Mouse (Mus musculus) embryonic facial prominence, embryonic 13.5 days (tissue): ENCODE results near the gene Pak4. TPM values are rescaled to one million over a fixed set of nuclear protein-coding genes. Genes with fewer than 3 reads are reported as not detected.

Experiments
- ATAC-seq: fragments of 200-750 bp; cut with Nextera tagmentation; 2 replicates; pipeline ENCODE4 v1.8.0; 2017; ENCODE audit warnings: low read depth; ENCODE audit not compliant: insufficient number of reproducible peaks, insufficient read depth, low FRiP score, low TSS enrichment
- H3K27ac ChIP-seq: fragments of 300-500 bp; sonication (generic); 2 replicates; pipeline ENCODE4 v1.5.1; 2015; ENCODE audit warnings: moderate library complexity, mild to moderate bottlenecking, inconsistent platforms
- H3K27me3 ChIP-seq: fragments of 300-500 bp; sonication (generic); 2 replicates; pipeline ENCODE4 v1.6.1; 2015; ENCODE audit warnings: mild to moderate bottlenecking, inconsistent platforms
- H3K36me3 ChIP-seq: fragments of 300-500 bp; sonication (generic); 2 replicates; pipeline ENCODE4 v1.6.1; 2015; ENCODE audit warnings: mild to moderate bottlenecking, inconsistent platforms
- H3K4me1 ChIP-seq: fragments of 300-500 bp; sonication (generic); 2 replicates; pipeline ENCODE4 v1.6.1; 2015; ENCODE audit warnings: inconsistent platforms
- H3K4me2 ChIP-seq: fragments of 300-500 bp; sonication (generic); 2 replicates; pipeline ENCODE4 v1.6.1; 2015; ENCODE audit warnings: moderate library complexity, mild to moderate bottlenecking, inconsistent platforms
- H3K4me3 ChIP-seq: fragments of 300-500 bp; sonication (generic); 2 replicates; pipeline ENCODE4 v1.5.1; 2015; ENCODE audit warnings: mild to moderate bottlenecking, inconsistent platforms
- H3K9ac ChIP-seq: fragments of 300-500 bp; sonication (generic); 2 replicates; pipeline ENCODE4 v1.6.1; 2015; ENCODE audit warnings: mild to moderate bottlenecking, inconsistent platforms
- H3K9me3 ChIP-seq: fragments of 300-500 bp; sonication (generic); 2 replicates; pipeline ENCODE4 v1.6.1; 2016; ENCODE audit warnings: inconsistent platforms
- WGBS: fragments of 180-500 bp; shearing (Covaris S2); methylation state at CpG from one replicate; pipeline ENCODE4 v1.1.7; 2015; ENCODE audit warnings: mixed read lengths; 5-methylcytosine and 5-hydroxymethylcytosine counted together
- polyA plus RNA-seq: library from polyadenylated mRNA; unstranded; fragments of >200 nt; fragmentation: Nextera tagmentation; extraction: Ambion mirVana; gene quantifications from 2 replicates; pipeline ENCODE4 v1.2.1, GENCODE M21; 2015

Gene Pak4
- polyA plus RNA-seq = 35.8 and 36.0 TPM in 2 replicates

DNA sequence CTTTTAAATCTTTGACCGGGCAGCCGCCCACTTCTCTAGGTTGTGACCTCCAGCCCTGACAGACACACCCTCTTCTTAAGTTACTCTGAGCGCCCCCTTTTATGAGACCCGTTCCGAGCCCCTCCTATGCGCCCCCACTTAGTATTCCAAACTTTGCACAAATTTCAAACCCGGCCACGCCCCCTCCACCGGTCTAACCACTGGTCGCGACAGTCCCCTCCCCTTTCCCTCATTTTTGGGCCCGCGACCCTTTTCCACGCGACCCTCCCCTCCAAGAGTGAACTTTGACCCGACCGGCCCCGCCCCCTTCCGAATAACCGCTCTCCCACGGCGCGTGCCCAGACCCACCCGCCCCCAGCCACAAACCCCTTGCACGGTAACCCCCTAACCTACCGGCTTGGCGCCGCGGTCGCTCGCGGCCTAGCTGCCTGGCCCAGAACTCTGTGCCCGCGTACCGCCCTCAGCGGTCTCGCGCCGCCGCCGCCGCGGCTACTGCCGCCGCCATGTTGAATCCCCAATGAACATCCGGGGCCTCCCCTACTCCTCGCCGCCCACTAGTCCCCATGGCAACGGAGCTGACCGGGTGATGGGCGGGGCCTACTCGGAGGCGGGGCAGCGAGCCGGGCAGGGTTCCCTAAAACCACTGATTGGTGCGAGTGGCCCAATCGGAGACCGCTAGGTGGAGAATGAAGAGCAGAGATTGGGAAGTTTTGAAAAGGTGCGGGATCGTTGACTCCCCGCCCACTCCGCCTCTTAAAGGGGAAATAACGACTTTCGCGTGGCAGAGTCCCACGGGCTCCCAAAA is at the start of gene Pak4, which contains the start of gene Samd4b:
Pak4 (minus strand) TSS at position 544 of the 805 bp plus-strand sequence.
Samd4b (minus strand) TSS at position 503 of the 805 bp plus-strand sequence.
- Histone ChIP-seq H3K9me3 (no peaks in the 10 kb centered on the region), H3K4me3 (peak within 1 kb of the TSS; percentile 61), H3K4me1 (peaks cover 47% of the 10 kb centered on the region), H3K27me3 (no peaks in the 10 kb centered on the region), H3K4me2 (peak within 1 kb of the TSS; percentile 81), H3K9ac (peak within 1 kb of the TSS; percentile 77), H3K27ac (peak within 1 kb of the TSS; percentile 91), H3K36me3 (peaks cover 6% of the 10 kb centered on the region; the same call in 1 of the 2 replicates)
- ATAC-seq = peak; percentile 91
- WGBS = under 1% methylated on average over 66 of the region's 66 CpGs

DNA sequence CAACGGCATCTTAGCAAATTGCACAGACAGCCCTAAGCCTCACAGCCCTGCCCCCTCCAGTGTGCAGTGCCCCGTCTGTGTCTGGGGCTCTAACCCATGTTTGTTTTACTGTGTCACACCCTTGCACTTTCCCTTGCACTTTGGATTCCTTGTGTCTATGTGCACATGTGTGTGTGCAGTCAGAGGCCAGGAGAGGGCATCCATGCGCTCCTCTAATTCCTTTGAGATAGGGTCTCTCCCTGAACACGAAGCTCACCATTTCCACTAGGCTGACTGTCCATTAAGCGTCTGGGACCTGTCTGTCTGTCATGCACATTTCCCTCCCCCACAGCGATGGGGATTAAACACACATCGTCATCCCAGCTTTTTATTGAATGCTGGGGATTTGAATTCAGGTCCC is 49.0 kb upstream of the Pak4 start:
- no peak for ATAC-seq
- 51% methylated on average over 7 of the region's 7 CpGs for WGBS
- no peaks in the 10 kb centered on the region for H3K4me1 ChIP-seq

DNA sequence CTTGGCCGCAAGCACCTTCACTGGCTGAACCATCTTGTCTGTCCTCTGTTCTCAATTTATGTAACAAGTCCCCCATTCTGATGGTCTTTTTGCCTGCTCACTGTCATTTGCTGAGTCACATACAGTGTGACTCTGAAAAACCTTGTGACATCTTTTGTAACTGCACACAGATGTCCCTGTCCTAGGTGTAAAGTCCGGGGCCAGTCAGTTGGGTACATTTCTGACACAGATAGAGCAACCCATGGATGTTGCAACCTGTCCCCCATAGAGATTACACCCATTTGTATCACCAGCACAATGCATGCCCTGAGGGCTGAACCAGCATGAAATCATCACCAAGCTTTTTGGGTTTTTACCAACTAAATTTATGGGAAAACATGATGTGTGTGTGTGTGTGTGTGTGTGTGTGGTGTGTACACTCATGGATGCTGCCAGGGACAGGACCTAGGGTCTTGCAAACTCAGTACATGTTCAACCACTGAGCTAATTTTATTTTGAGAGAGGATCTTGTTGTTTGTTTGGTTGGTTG is 48.0 kb upstream of the Pak4 start:
- Histone ChIP-seq H3K27ac (no peak overlapping the region), H3K9me3 (no peaks in the 10 kb centered on the region), H3K4me1 (no peaks in the 10 kb centered on the region), H3K36me3 (no peaks in the 10 kb centered on the region), H3K27me3 (no peaks in the 10 kb centered on the region), H3K4me2 (no peak overlapping the region), H3K9ac (no peak overlapping the region), H3K4me3 (no peak overlapping the region)
- 88% methylated on average over 2 of the region's 2 CpGs for WGBS
- peak; percentile 3; the same call in 1 of the 2 replicates for ATAC-seq

More for the DNA sequence above, 49.0 kb upstream of the Pak4 start:
- Histone ChIP-seq H3K4me2 (no peak overlapping the region), H3K27ac (no peak overlapping the region), H3K9ac (no peak overlapping the region), H3K36me3 (no peaks in the 10 kb centered on the region), H3K4me3 (no peak overlapping the region), H3K27me3 (no peaks in the 10 kb centered on the region), H3K9me3 (no peaks in the 10 kb centered on the region)

DNA sequence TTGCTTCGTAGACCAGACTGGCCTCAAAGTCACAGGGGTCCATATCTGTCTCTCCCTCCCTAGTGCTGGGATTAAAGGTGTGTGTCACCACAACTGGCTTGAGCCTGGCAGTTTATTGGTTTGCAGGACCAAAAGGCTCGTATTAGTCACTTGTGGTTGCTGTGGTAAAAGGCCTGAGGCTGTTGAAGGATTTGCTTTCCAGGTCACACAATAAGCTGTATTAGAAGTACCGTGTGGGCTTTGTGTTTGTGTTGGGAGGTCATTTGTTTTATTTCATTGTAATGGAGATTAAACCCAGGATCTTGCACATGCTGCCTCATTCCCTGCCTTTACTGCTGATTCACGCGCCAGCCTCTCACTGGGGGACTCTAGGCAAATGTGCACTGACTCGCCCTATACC is 47.4 kb upstream of the Pak4 start:
- H3K9me3 ChIP-seq = no peaks in the 10 kb centered on the region
- ATAC-seq = no peak
- H3K27ac ChIP-seq = no peak overlapping the region
- H3K4me3 ChIP-seq = no peak overlapping the region
- WGBS = 60% methylated on average over 6 of the region's 6 CpGs
- no peak overlapping the region for H3K9ac ChIP-seq
- H3K36me3 ChIP-seq = no peaks in the 10 kb centered on the region
- H3K4me1 ChIP-seq = no peaks in the 10 kb centered on the region
- H3K27me3 ChIP-seq = no peaks in the 10 kb centered on the region
- no peak overlapping the region for H3K4me2 ChIP-seq

DNA sequence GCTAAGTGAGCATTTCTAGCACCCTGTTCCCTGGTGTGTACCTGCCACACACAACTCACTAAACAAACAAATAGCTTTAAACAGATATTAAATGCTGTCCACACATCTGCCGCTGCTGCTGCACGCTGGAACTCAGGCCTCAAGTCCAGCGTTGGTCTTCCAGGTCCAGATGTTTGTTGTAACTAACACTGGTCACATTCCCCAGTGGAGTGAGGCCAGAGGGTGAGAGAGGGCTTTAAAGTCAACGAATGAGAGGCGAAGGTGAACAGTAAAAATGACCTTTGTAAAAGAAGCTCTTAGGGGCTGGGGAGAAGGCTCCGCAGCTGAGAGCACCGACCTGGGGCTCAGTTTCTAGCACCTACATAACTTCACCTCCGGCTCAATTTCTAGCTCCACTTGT is 43.6 kb upstream of the Pak4 start:
- peaks cover 3% of the 10 kb centered on the region; the same call in 1 of the 2 replicates for H3K4me1 ChIP-seq
- H3K9ac ChIP-seq = no peak overlapping the region
- H3K27me3 ChIP-seq = no peaks in the 10 kb centered on the region
- 66% methylated on average over 8 of the region's 8 CpGs for WGBS
- H3K36me3 ChIP-seq = no peaks in the 10 kb centered on the region
- no peak overlapping the region for H3K4me2 ChIP-seq
- H3K9me3 ChIP-seq = no peaks in the 10 kb centered on the region
- H3K4me3 ChIP-seq = no peak overlapping the region
- no peak for ATAC-seq
- H3K27ac ChIP-seq = no peak overlapping the region

DNA sequence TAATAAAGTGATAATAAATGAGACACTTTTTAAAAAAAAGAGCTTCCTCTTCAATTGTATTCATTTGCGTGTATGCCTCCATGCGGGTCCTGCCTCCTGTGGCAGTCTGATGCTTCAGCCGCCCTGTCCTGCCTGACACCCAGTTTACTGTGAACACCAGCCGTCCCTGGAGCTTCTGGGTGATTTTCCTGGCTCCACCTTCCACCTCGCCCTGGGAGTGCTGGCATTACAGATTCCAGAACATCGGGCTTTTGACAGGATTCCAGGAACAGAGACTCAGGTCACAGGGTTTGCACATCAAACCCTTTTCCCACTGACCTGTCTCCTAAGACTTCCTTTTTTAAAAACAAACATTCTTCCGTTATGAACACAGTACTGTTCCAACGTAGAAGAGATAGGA is 39.5 kb upstream of the Pak4 start:
- Histone ChIP-seq H3K9me3 (no peaks in the 10 kb centered on the region), H3K4me3 (no peak overlapping the region)
- 21% methylated on average over 8 of the region's 8 CpGs for WGBS

DNA sequence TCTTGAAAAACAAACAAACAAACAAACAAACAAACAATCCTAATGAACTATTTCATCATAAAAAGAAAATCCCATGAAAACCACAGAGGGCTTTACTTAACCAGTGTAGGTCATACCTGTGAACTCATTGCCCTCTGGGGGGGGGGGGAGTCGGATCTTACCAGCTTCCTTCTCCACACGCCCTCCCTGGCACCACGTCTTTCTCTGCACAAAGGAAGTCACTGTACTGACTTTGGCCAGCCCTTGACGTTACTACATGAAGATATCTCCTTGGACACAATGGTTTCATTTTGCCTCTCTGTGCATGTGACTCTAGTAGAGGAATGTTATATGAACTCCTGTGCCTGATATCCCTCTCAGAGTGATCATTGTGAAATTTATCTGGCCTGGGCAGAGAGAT is 36.1 kb upstream of the Pak4 start:
- Histone ChIP-seq H3K36me3 (no peaks in the 10 kb centered on the region), H3K27me3 (peaks cover 35% of the 10 kb centered on the region), H3K4me2 (no peak overlapping the region), H3K4me1 (peaks cover 20% of the 10 kb centered on the region), H3K4me3 (no peak overlapping the region), H3K9ac (no peak overlapping the region), H3K27ac (no peak overlapping the region), H3K9me3 (no peaks in the 10 kb centered on the region)
- no peak for ATAC-seq
- 42% methylated on average over 4 of the region's 4 CpGs for WGBS

More for the DNA sequence above, 39.5 kb upstream of the Pak4 start:
- no peaks in the 10 kb centered on the region for H3K36me3 ChIP-seq
- peaks cover 4% of the 10 kb centered on the region for H3K27me3 ChIP-seq
- H3K27ac ChIP-seq = no peak overlapping the region
- peaks cover 3% of the 10 kb centered on the region; the same call in 1 of the 2 replicates for H3K4me1 ChIP-seq
- no peak for ATAC-seq
- no peak overlapping the region for H3K9ac ChIP-seq
- H3K4me2 ChIP-seq = no peak overlapping the region

DNA sequence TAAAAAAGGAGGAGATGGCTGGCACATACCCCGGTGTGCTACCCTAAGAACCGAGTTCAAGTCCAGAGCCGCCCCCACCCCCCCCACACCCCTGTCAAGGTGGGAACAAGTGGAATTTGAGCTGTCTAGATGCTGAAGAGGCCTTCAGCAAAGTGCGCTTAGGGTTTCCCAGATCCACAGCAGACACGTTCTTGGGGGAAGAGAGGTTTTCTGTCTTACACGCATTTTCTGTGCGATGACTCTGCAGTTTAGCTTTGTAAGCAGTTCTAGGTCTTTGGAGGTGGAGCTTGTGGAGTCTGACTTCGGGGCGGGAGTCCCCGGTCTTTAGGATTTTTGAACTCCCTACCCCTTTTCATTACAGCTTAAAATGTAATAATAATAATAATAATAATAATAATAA is 33.1 kb upstream of the Pak4 start, which contains the start of gene Acp7:
Acp7 (minus strand) TSS at position 260 of the 400 bp plus-strand sequence.
- H3K27me3 ChIP-seq = peaks cover 48% of the 10 kb centered on the region
- peak within 1 kb of the TSS; percentile 52 for H3K4me2 ChIP-seq
- no peaks in the 10 kb centered on the region for H3K36me3 ChIP-seq
- H3K27ac ChIP-seq = no peak within 1 kb of the TSS
- no peak for ATAC-seq
- H3K9me3 ChIP-seq = no peaks in the 10 kb centered on the region
- H3K9ac ChIP-seq = peak within 1 kb of the TSS; percentile 58; the same call in 1 of the 2 replicates
- H3K4me3 ChIP-seq = peak within 1 kb of the TSS; percentile 27
- WGBS = 23% methylated on average over 10 of the region's 10 CpGs
- H3K4me1 ChIP-seq = peaks cover 17% of the 10 kb centered on the region

DNA sequence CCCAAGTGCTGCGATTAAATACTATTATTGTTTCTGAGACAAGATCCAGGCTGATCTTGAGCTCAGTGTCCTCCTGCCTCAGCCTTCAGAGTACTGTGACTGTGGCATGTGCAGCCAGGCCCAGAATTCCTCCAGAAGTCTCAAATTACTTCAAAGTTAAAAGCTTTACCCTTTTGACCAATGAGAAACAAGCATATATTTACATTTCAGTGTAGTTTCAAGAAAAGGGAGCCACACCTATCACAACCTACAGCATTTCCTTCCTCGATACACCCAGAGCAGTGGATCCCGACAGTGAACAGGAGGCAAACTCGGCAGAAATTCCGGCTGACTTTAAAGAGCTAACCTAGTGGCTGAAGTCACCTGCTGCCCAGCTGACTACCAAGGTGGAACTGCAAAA is 26.8 kb upstream of the Pak4 start:
- WGBS = 68% methylated on average over 5 of the region's 5 CpGs
- no peak for ATAC-seq
- H3K36me3 ChIP-seq = no peaks in the 10 kb centered on the region
- H3K4me3 ChIP-seq = no peak overlapping the region
- no peak overlapping the region for H3K27ac ChIP-seq
- H3K27me3 ChIP-seq = peaks cover 20% of the 10 kb centered on the region
- no peaks in the 10 kb centered on the region for H3K9me3 ChIP-seq
- H3K4me1 ChIP-seq = 0 out of 2 replicates have a peak, but pooled peaks cover 4% of the 10 kb centered on the region
- no peak overlapping the region for H3K4me2 ChIP-seq
- H3K9ac ChIP-seq = no peak overlapping the region

DNA sequence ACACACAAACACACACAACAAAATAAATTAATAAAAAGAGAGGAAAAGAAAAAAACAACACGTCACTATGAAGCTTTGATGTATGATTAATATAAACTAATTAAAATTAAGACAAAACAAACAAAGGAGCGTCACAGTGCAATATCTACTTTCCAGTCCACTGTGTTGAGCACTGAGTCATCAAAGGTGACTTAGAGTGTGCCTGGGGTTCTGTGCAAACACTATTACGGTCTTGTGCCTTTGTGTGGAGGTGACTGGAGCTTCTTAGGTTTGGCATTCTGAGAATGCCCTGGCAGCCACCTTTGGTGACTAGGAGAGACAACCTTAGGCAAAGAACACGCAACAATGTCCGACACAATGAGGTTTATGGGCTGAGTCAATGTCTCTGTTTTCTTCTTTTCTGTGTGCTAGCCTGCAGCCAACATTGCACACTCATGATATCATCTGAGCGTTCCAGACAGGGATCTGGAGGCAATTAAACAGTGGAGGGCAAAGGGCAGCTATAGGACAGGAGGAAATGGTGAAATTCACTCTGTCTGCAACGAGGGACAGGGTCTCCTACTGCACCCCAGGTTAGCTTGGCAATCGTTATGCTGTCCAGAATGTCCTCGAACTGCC is 21.2 kb upstream of the Pak4 start:
- no peaks in the 10 kb centered on the region for H3K4me1 ChIP-seq
- H3K36me3 ChIP-seq = no peaks in the 10 kb centered on the region
- H3K9me3 ChIP-seq = no peaks in the 10 kb centered on the region
- no peak overlapping the region for H3K4me3 ChIP-seq
- WGBS = 42% methylated on average over 9 of the region's 9 CpGs
- no peak for ATAC-seq
- H3K27me3 ChIP-seq = no peaks in the 10 kb centered on the region
- H3K4me2 ChIP-seq = no peak overlapping the region
- no peak overlapping the region for H3K27ac ChIP-seq
- no peak overlapping the region for H3K9ac ChIP-seq

DNA sequence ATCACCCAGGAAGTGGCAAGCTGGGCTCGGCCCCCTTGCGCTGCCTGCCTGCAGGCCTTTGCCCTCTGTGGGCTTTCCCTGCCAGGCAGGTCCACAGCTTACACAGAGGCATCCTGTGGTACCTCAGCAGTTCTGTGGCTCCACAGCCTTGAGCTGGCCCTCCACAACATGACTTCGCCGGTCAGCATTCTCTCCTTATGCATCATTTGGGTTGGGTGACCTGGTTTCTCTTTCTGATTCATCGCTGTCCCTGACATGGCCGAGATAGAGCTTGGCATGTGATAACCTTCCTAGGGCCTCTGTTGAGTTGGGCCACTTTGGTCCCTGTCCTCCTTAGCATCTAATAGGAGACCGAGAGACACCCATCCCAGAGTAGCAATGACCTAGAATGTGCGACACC is 8.0 kb upstream of the Pak4 start:
- Histone ChIP-seq H3K27ac (no peak overlapping the region), H3K27me3 (no peaks in the 10 kb centered on the region), H3K9me3 (no peaks in the 10 kb centered on the region), H3K4me1 (no peaks in the 10 kb centered on the region), H3K4me3 (no peak overlapping the region), H3K4me2 (no peak overlapping the region), H3K9ac (no peak overlapping the region), H3K36me3 (no peaks in the 10 kb centered on the region)
- WGBS = 91% methylated on average over 8 of the region's 8 CpGs
- no peak for ATAC-seq
